ENCODE assay signal across 21 mouse cellular contexts in the genomic region with DNA sequence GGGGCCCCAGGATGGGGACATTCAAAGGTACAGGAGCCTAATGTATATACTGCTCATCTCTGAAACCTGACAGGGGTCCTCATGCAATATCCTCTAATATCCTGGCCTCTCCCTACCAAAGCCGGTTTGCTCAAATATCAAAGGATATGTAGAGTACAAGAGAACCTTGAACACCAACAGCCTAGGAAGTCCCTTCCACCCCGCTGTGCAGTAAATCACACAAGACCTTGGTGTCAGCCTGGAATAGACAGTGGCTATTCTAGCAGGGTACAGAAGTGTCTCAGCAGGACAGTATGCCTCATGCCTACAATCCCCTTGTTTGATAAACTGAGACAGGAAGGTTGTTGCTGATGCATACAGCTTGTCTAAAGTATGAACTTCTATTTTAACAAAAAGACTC. TPM values are rescaled to one million over a fixed set of nuclear protein-coding genes. Genes with fewer than 3 reads are reported as not detected.
A peak's percentile ranks its signal among the peaks of the same experiment; 100 is the strongest.
DNase-seq lines count a peak whose midpoint lies in the region.
"Had no signal": no experiment of that assay in that cellular context is flagged by ENCODE, and none has a peak within 500 bp of the region (broad histone marks: within the 10 kb centered on the region; RNA-seq: fewer than 3 reads in every experiment).

No protein-coding gene starts in this region.

- peak; percentile 73 for DNase-seq in ES-CJ7 (ENCODE audit: low read depth, low spot score)
- peak; percentile 69 for DNase-seq in R1 (ENCODE audit: low read depth, low spot score)
- peak; percentile 74 for DNase-seq in ZHBTc4 (ENCODE audit: low read depth, low spot score)
- DNase-seq in kidney, adult 8-10 months, result no peak
- no peak for DNase-seq in heart, postnatal 4 days
- DNase-seq in layer of hippocampus, adult 8-10 months (ENCODE audit: low spot score in 2 of 2), result no peak
- DNase-seq: adrenal gland, adult 2 months; adrenal gland, adult 8-10 months; adrenal gland, postnatal 10 days; adrenal gland, postnatal 14 days; adrenal gland, postnatal 25 days; adrenal gland, postnatal 36 days; B cell, adult 2 months; cerebellum, adult 11 months; cerebellum, adult 11-12 months; cerebellum, adult 18-20 months; cerebellum, adult 2 months; cerebellum, adult 8-10 months; cerebellum, adult 9-10 months had no signal

RNA-seq across cellular contexts. Expression of gene Sall1, which starts 46.7 kb away (rescaled TPM):
- 1 to 10 TPM; 5.0 to 6.3 TPM for total RNA-seq in heart, postnatal 4 days (2021)
- 10 to 100 TPM; 13.0 to 26.1 (median 19.3) TPM for total RNA-seq in layer of hippocampus, adult 8-10 months (2022)
- total RNA-seq: adrenal gland, postnatal 25 days; adrenal gland, postnatal 36 days; CH12.LX; MEL had no signal

Comparison
In these comparisons a context has a peak if more than half of its experiments do, and no peak if none do; other contexts are left out.
1. DNase-seq: peak in ES-CJ7 (single experiment), R1 (single experiment) and ZHBTc4 (single experiment); none in kidney, adult 8-10 months (0 of 2), heart, postnatal 4 days (single experiment) and layer of hippocampus, adult 8-10 months (0 of 2).